Mouse (Mus musculus) stomach, embryonic 16.5 days (tissue): ENCODE measurements around the gene Hnrnpll. TPM values are rescaled to one million over a fixed set of nuclear protein-coding genes. Genes with fewer than 3 reads are reported as not detected.

Experiments used
- ATAC-seq: fragments of 200-750 bp; cut with Nextera tagmentation; 2 replicates; pipeline ENCODE4 v1.8.0; 2017; ENCODE audit warnings: moderate number of reproducible peaks, moderate TSS enrichment; ENCODE audit not compliant: insufficient read depth, low FRiP score
- H3K27ac ChIP-seq: fragments of 300-500 bp; sonication (generic); 2 replicates; pipeline ENCODE4 v1.5.1; 2014; ENCODE audit warnings: low read length
- H3K27me3 ChIP-seq: fragments of 300-500 bp; sonication (generic); 2 replicates; pipeline ENCODE4 v1.6.1; 2014; ENCODE audit warnings: low read length, control low read depth, mixed read lengths; ENCODE audit not compliant: control insufficient read depth, insufficient read depth
- H3K36me3 ChIP-seq: fragments of 300-500 bp; sonication (generic); 2 replicates; pipeline ENCODE4 v1.6.1; 2014; ENCODE audit warnings: low read length; ENCODE audit not compliant: control insufficient read depth, insufficient read depth
- H3K4me1 ChIP-seq: fragments of 300-500 bp; sonication (generic); 2 replicates; pipeline ENCODE4 v1.6.1; 2014; ENCODE audit warnings: low read length, control low read depth, mixed read lengths; ENCODE audit not compliant: control insufficient read depth, insufficient read depth
- H3K4me2 ChIP-seq: fragments of 300-500 bp; sonication (generic); 2 replicates; pipeline ENCODE4 v1.6.1; 2014; ENCODE audit warnings: low read depth, low read length, mixed read lengths
- H3K4me3 ChIP-seq: fragments of 300-500 bp; sonication (generic); replicated peaks from 2 replicates; pipeline ENCODE4 v1.5.1; 2014; ENCODE audit warnings: mild to moderate bottlenecking, low read length
- H3K9ac ChIP-seq: fragments of 300-500 bp; sonication (generic); 2 replicates; pipeline ENCODE4 v1.6.1; 2014; ENCODE audit warnings: low read length
- H3K9me3 ChIP-seq: fragments of 300-500 bp; sonication (generic); replicated peaks from 2 replicates; pipeline ENCODE4 v1.6.1; 2016; ENCODE audit warnings: low read length, control low read depth; ENCODE audit not compliant: control insufficient read depth
- WGBS: fragments of 180-500 bp; shearing (Covaris S2); extraction: QIAGEN DNeasy Blood & Tissue Kit; methylation state at CpG from one replicate; pipeline ENCODE4 v1.1.7; 2014; 5-methylcytosine and 5-hydroxymethylcytosine counted together
- polyA plus RNA-seq: library from polyadenylated mRNA; unstranded; fragments of >200 nt; fragmentation: Nextera tagmentation; extraction: Ambion mirVana; gene quantifications from 2 replicates; pipeline ENCODE4 v1.2.1, GENCODE M21; 2015

Hnrnpll gene
- polyA plus RNA-seq, 1 experiment from 2014 or later, result 39.4 TPM

GRCm38 (mm10) chr17:79980421-79981120 lies 81.6 kb downstream of the Hnrnpll start:
- Histone ChIP-seq H3K9ac (no peak overlapping the region), H3K9me3 (no peaks in the 10 kb centered on the region), H3K27ac (no peak overlapping the region), H3K4me3 (no peak overlapping the region), H3K4me1 (peaks cover 11% of the 10 kb centered on the region), H3K4me2 (no peak overlapping the region), H3K27me3 (no peaks in the 10 kb centered on the region), H3K36me3 (no peaks in the 10 kb centered on the region)
- WGBS, result 70% methylated on average over 10 of the region's 10 CpGs
- no peak for ATAC-seq

Other genes starting within 250 kb of the Hnrnpll start
- 46.5 and 46.6 TPM in 2 replicates for gene Atl2, start 166.2 kb downstream of the Hnrnpll start, polyA plus RNA-seq
- 34.3 and 35.1 TPM in 2 replicates for gene Galm, start 65.1 kb upstream of the Hnrnpll start, polyA plus RNA-seq
- gene Srsf7, start 145.0 kb upstream of the Hnrnpll start, polyA plus RNA-seq, result 461 and 480 TPM in 2 replicates
- gene Ttc39d, start 145.1 kb upstream of the Hnrnpll start, polyA plus RNA-seq, result 0.10 TPM in 1 of 2 replicates, not detected in the other
- gene Gemin6, start 162.1 kb upstream of the Hnrnpll start, polyA plus RNA-seq, result 35.6 and 36.5 TPM in 2 replicates
- gene Morn2, start 227.9 kb upstream of the Hnrnpll start, polyA plus RNA-seq, result 18.5 and 20.8 TPM in 2 replicates
- gene Dhx57, start 228.1 kb upstream of the Hnrnpll start, polyA plus RNA-seq, result 14.5 and 15.6 TPM in 2 replicates
- 0.14 and 2.0 TPM in 2 replicates for gene Arhgef33, start 245.1 kb upstream of the Hnrnpll start, polyA plus RNA-seq